Mouse (Mus musculus) cerebellum, adult 2 months (tissue): ENCODE results near the gene Vcam1.

Experiments
- CTCF ChIP-seq: fragments of 200-500 bp; IDR thresholded peaks from 2 replicates; pipeline ENCODE4 v1.5.1; 2011; ENCODE audit warnings: low read depth, mild to moderate bottlenecking, control low read depth, low read length, moderate library complexity, borderline replicate concordance; ENCODE audit not compliant: insufficient read depth
- POLR2A ChIP-seq: fragments of 200-500 bp; IDR thresholded peaks from 2 replicates; pipeline ENCODE4 v1.6.1; 2011; ENCODE audit warnings: low read length, control low read depth, borderline replicate concordance; ENCODE audit not compliant: insufficient read depth

GRCm38 (mm10) chr3:116171461-116171860 lies 42.0 kb upstream of the Vcam1 start:
- TF ChIP-seq POLR2A, result no peak
- TF ChIP-seq CTCF, result no peak
